In the genomic region with DNA sequence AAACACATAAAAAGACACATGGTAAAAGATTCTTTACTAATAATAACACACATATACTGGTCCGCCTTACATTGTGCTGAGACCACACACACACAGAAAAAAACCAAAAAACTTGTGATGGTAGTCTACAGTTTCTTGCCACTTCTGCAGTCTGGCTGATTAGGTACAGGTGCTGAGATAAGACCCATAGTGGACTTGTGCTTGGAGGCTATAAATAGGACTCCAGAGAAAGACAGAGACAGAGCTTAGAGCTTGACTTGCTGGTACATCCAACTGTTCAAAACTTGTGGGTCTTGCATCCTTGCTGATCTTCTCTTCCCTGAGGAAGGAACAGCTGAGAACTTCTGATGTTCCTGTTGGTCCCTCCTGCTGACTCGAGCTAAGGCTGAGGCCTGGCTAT, we compare ENCODE assay signal across 29 mouse cellular contexts. TPM values are rescaled to one million over a fixed set of nuclear protein-coding genes. Genes with fewer than 3 reads are reported as not detected.
DNase-seq lines count a peak whose midpoint lies in the region; ATAC-seq and TF ChIP-seq lines count a peak whose summit lies in the region.
"Had no signal": no experiment of that assay in that cellular context is flagged by ENCODE, and none has a peak within 500 bp of the region (broad histone marks: within the 10 kb centered on the region; RNA-seq: fewer than 3 reads in every experiment).

No protein-coding gene starts in this region.

- peaks cover 13% of the 10 kb centered on the region for H3K4me1 ChIP-seq in heart, embryonic 11.5 days (ENCODE audit: control insufficient read depth, insufficient read depth, low read length)
- H3K4me1 ChIP-seq in hindbrain, embryonic 14.5 days (replicated peaks; ENCODE audit: control insufficient read depth, insufficient read depth, low read length), result peaks cover 9% of the 10 kb centered on the region
- peaks cover 16% of the 10 kb centered on the region for H3K4me1 ChIP-seq in hindbrain, embryonic 12.5 days
- H3K4me1 ChIP-seq in G1E (ENCODE audit: insufficient read depth, low read depth, low read length), result peaks cover 63% of the 10 kb centered on the region
- H3K4me1 ChIP-seq in liver, embryonic 13.5 days (replicated peaks), result peaks cover 49% of the 10 kb centered on the region
- peaks cover 10% of the 10 kb centered on the region for H3K4me1 ChIP-seq in intestine, embryonic 15.5 days (replicated peaks)
- H3K4me1 ChIP-seq in cerebellum, adult 2 months (ENCODE audit: control insufficient read depth, insufficient read depth, low read length), result peaks cover 8% of the 10 kb centered on the region; the same call in 1 of the 2 replicates

- no peak overlapping the region for H3K27ac ChIP-seq in heart, embryonic 11.5 days (ENCODE audit: low read depth, low read length)
- H3K27ac ChIP-seq in hindbrain, embryonic 14.5 days, result no peak overlapping the region
- H3K27ac ChIP-seq in hindbrain, embryonic 12.5 days, result no peak overlapping the region
- H3K27ac ChIP-seq in liver, embryonic 13.5 days, result no peak overlapping the region
- no peak overlapping the region for H3K27ac ChIP-seq in intestine, embryonic 15.5 days
- H3K27ac ChIP-seq in cerebellum, adult 2 months (ENCODE audit: insufficient read depth, low read length), result no peak overlapping the region
- H3K27ac ChIP-seq: forebrain, embryonic 12.5 days; hindbrain, embryonic 13.5 days; kidney, embryonic 15.5 days; limb, embryonic 15.5 days; midbrain, embryonic 15.5 days; stomach, postnatal 0 days had no signal

- H3K27me3 ChIP-seq in heart, embryonic 11.5 days (ENCODE audit: control insufficient read depth, insufficient read depth, low read length), result no peaks in the 10 kb centered on the region; the same call in 1 of the 2 replicates
- H3K27me3 ChIP-seq in hindbrain, embryonic 14.5 days (ENCODE audit: control insufficient read depth, insufficient read depth, low read length), result peaks cover 3% of the 10 kb centered on the region; the same call in 1 of the 2 replicates
- peaks cover 19% of the 10 kb centered on the region for H3K27me3 ChIP-seq in hindbrain, embryonic 12.5 days
- peaks cover 4% of the 10 kb centered on the region; the same call in 1 of the 2 replicates for H3K27me3 ChIP-seq in G1E (ENCODE audit: insufficient read depth, low read length)
- H3K27me3 ChIP-seq in liver, embryonic 13.5 days, result no peaks in the 10 kb centered on the region
- peaks cover 5% of the 10 kb centered on the region for H3K27me3 ChIP-seq in intestine, embryonic 15.5 days (replicated peaks)
- H3K27me3 ChIP-seq in cerebellum, adult 2 months (ENCODE audit: control insufficient read depth, insufficient read depth, low read length), result no peaks in the 10 kb centered on the region

- no peak for TF ChIP-seq POLR2A in cerebellum, adult 2 months (IDR thresholded peaks at IDR 0.05; ENCODE audit: borderline replicate concordance, insufficient read depth, low read length)

- intact Hi-C loops in heart, postnatal 10 days (cut with DNase I), result no loop called here

- DNase-seq in heart, postnatal 10 days, result no peak
- DNase-seq in hindbrain, embryonic 14.5 days (ENCODE audit: low spot score), result no peak
- no peak for DNase-seq in G1E (ENCODE audit: low spot score)
- DNase-seq in liver, embryonic 13.5 days, result no peak
- DNase-seq in cerebellum, adult 2 months, result no peak
- DNase-seq: adrenal gland, postnatal 25 days; cerebellum, adult 11-12 months; cerebellum, postnatal 10 days; gastrocnemius, postnatal 10 days; kidney, adult 18-20 months; kidney, postnatal 25 days; lung, embryonic 14.5 days; lung, postnatal 14 days; right cerebral cortex, adult 18-20 months; right cerebral cortex, postnatal 4 days; thymus, adult 18-20 months; thymus, postnatal 25 days had no signal

- WGBS in heart, embryonic 11.5 days (ENCODE audit: insufficient replicate concordance), result 73% methylated on average over 2 of the region's 2 CpGs
- 97% methylated on average over 2 of the region's 2 CpGs for WGBS in hindbrain, embryonic 14.5 days
- 90% methylated on average over 2 of the region's 2 CpGs for WGBS in hindbrain, embryonic 12.5 days
- 31% methylated on average over 2 of the region's 2 CpGs for WGBS in liver, embryonic 13.5 days (ENCODE audit: insufficient replicate concordance)
- 83% methylated on average over 2 of the region's 2 CpGs for WGBS in intestine, embryonic 15.5 days
- WGBS in cerebellum, adult 2 months, result 92% methylated on average over 2 of the region's 2 CpGs

- peak overlapping the region; percentile 31 for H3K4me2 ChIP-seq in heart, embryonic 11.5 days
- H3K4me2 ChIP-seq in hindbrain, embryonic 14.5 days (replicated peaks), result peak overlapping the region; percentile 74; the same call in 1 of the 2 replicates
- H3K4me2 ChIP-seq in hindbrain, embryonic 12.5 days (replicated peaks), result no peak overlapping the region
- H3K4me2 ChIP-seq in liver, embryonic 13.5 days, result peak overlapping the region; percentile 97
- no peak overlapping the region for H3K4me2 ChIP-seq in intestine, embryonic 15.5 days (replicated peaks)

- H3K36me3 ChIP-seq in heart, embryonic 11.5 days (ENCODE audit: control insufficient read depth, insufficient read depth, low read length), result peaks cover 11% of the 10 kb centered on the region
- H3K36me3 ChIP-seq in hindbrain, embryonic 14.5 days (replicated peaks; ENCODE audit: control insufficient read depth, insufficient read depth), result peaks cover 10% of the 10 kb centered on the region
- H3K36me3 ChIP-seq in hindbrain, embryonic 12.5 days, result peaks cover 23% of the 10 kb centered on the region
- peaks cover 34% of the 10 kb centered on the region for H3K36me3 ChIP-seq in G1E (replicated peaks)
- peaks cover 27% of the 10 kb centered on the region for H3K36me3 ChIP-seq in liver, embryonic 13.5 days
- H3K36me3 ChIP-seq in intestine, embryonic 15.5 days, result peaks cover 7% of the 10 kb centered on the region; the same call in 1 of the 2 replicates

- H3K9me3 ChIP-seq in heart, embryonic 11.5 days (replicated peaks; ENCODE audit: control insufficient read depth, low read length), result no peaks in the 10 kb centered on the region
- no peaks in the 10 kb centered on the region for H3K9me3 ChIP-seq in hindbrain, embryonic 14.5 days (ENCODE audit: control insufficient read depth, low read length)
- no peaks in the 10 kb centered on the region for H3K9me3 ChIP-seq in hindbrain, embryonic 12.5 days (replicated peaks)
- H3K9me3 ChIP-seq in G1E (replicated peaks), result no peaks in the 10 kb centered on the region
- H3K9me3 ChIP-seq in liver, embryonic 13.5 days (replicated peaks), result no peaks in the 10 kb centered on the region
- no peaks in the 10 kb centered on the region for H3K9me3 ChIP-seq in intestine, embryonic 15.5 days
- H3K9me3 ChIP-seq: forebrain, embryonic 12.5 days; hindbrain, embryonic 13.5 days; kidney, embryonic 15.5 days; limb, embryonic 15.5 days; midbrain, embryonic 10.5 days; midbrain, embryonic 15.5 days had no signal

- ATAC-seq in heart, embryonic 11.5 days (replicated peaks; ENCODE audit: insufficient number of reproducible peaks, low FRiP score, low TSS enrichment), result no peak
- no peak for ATAC-seq in hindbrain, embryonic 14.5 days (ENCODE audit: low FRiP score)
- no peak for ATAC-seq in hindbrain, embryonic 12.5 days (ENCODE audit: low FRiP score)
- no peak for ATAC-seq in G1E (ENCODE audit: extremely low read depth, insufficient number of reproducible peaks, low FRiP score, poor library complexity, severe bottlenecking)
- ATAC-seq in liver, embryonic 13.5 days (ENCODE audit: low read depth), result no peak
- ATAC-seq in intestine, embryonic 15.5 days, result no peak
- ATAC-seq: inflammation-experienced regulatory T-cells, adult 6 months; midbrain, embryonic 15.5 days had no signal

- 0 out of 2 replicates have a peak overlapping the region, but pooled peaks have one; percentile 82 for H3K4me3 ChIP-seq in heart, embryonic 11.5 days (ENCODE audit: low read depth, low read length)
- no peak overlapping the region for H3K4me3 ChIP-seq in hindbrain, embryonic 14.5 days (replicated peaks; ENCODE audit: low read length)
- H3K4me3 ChIP-seq in hindbrain, embryonic 12.5 days, result no peak overlapping the region
- peak overlapping the region; percentile 27; the same call in 1 of the 2 replicates for H3K4me3 ChIP-seq in G1E (ENCODE audit: low read depth, low read length)
- peak overlapping the region; percentile 80; the same call in 1 of the 2 replicates for H3K4me3 ChIP-seq in liver, embryonic 13.5 days (replicated peaks)
- H3K4me3 ChIP-seq in intestine, embryonic 15.5 days (replicated peaks), result no peak overlapping the region
- no peak overlapping the region for H3K4me3 ChIP-seq in cerebellum, adult 2 months (replicated peaks; ENCODE audit: insufficient read depth, low read depth, low read length)

- no peak overlapping the region for H3K9ac ChIP-seq in heart, embryonic 11.5 days (ENCODE audit: low read depth, low read length)
- H3K9ac ChIP-seq in hindbrain, embryonic 14.5 days, result no peak overlapping the region
- no peak overlapping the region for H3K9ac ChIP-seq in hindbrain, embryonic 12.5 days
- peak overlapping the region; percentile 89; the same call in 1 of the 2 replicates for H3K9ac ChIP-seq in liver, embryonic 13.5 days
- H3K9ac ChIP-seq in intestine, embryonic 15.5 days, result no peak overlapping the region

- TF ChIP-seq CTCF in G1E (IDR thresholded peaks at IDR 0.05; ENCODE audit: low read depth, low read length), result no peak
- TF ChIP-seq CTCF in cerebellum, adult 2 months (IDR thresholded peaks at IDR 0.05; ENCODE audit: borderline replicate concordance, insufficient read depth, low read depth, low read length), result no peak

RNA-seq across cellular contexts. Expression of a gene that starts 1.8 kb away (rescaled TPM):
- polyA plus RNA-seq in heart, embryonic 11.5 days (2014; fragmentation: Nextera tagmentation; extraction: Ambion mirVana), result 26.0 and 31.1 TPM in 2 replicates
- total RNA-seq in heart, postnatal 10 days (2021), result 10 to 100 TPM; 31.0 to 32.3 TPM
- 49.6 and 51.4 TPM in 2 replicates for polyA plus RNA-seq in hindbrain, embryonic 14.5 days (2014; fragmentation: Nextera tagmentation; extraction: Ambion mirVana)
- polyA plus RNA-seq in hindbrain, embryonic 12.5 days (2016; fragmentation: Nextera tagmentation; extraction: Ambion mirVana), result 60.5 and 60.8 TPM in 2 replicates
- total RNA-seq in G1E (2014; fragmentation: Nextera tagmentation) (26.3 and 29.6 TPM in 2 replicates), G1E (2017) (8.7 and 9.5 TPM in 2 replicates)
- polyA plus RNA-seq in G1E (2012), result 135 and 147 TPM in 2 replicates
- 17.7 and 19.0 TPM in 2 replicates for polyA plus RNA-seq in liver, embryonic 13.5 days (2015; fragmentation: Nextera tagmentation; extraction: Ambion mirVana)
- polyA plus RNA-seq in intestine, embryonic 15.5 days (2015; fragmentation: Nextera tagmentation; extraction: Ambion mirVana), result 36.7 and 38.6 TPM in 2 replicates
- polyA plus RNA-seq in cerebellum, adult 2 months (2012; rRNA removed), result 53.4 and 53.7 TPM in 2 replicates

RNA-seq across cellular contexts. Expression of a gene that starts 10.3 kb away (rescaled TPM):
- 2,782 and 3,146 TPM in 2 replicates for polyA plus RNA-seq in heart, embryonic 11.5 days (2014; fragmentation: Nextera tagmentation; extraction: Ambion mirVana)
- 1,000 to 10,000 TPM; 1,171 to 1,193 TPM for total RNA-seq in heart, postnatal 10 days (2021)
- 2,214 and 2,704 TPM in 2 replicates for polyA plus RNA-seq in hindbrain, embryonic 14.5 days (2014; fragmentation: Nextera tagmentation; extraction: Ambion mirVana)
- 2,266 and 2,767 TPM in 2 replicates for polyA plus RNA-seq in hindbrain, embryonic 12.5 days (2016; fragmentation: Nextera tagmentation; extraction: Ambion mirVana)
- total RNA-seq in G1E (2014; fragmentation: Nextera tagmentation), result 12,197 and 12,967 TPM in 2 replicates
- total RNA-seq in G1E (2017), result 1,575 and 1,810 TPM in 2 replicates
- 3,365 and 5,482 TPM in 2 replicates for polyA plus RNA-seq in G1E (2012)
- 2,606 and 3,100 TPM in 2 replicates for polyA plus RNA-seq in liver, embryonic 13.5 days (2015; fragmentation: Nextera tagmentation; extraction: Ambion mirVana)
- 4,170 and 4,400 TPM in 2 replicates for polyA plus RNA-seq in intestine, embryonic 15.5 days (2015; fragmentation: Nextera tagmentation; extraction: Ambion mirVana)
- 1,458 and 1,510 TPM in 2 replicates for polyA plus RNA-seq in cerebellum, adult 2 months (2012; rRNA removed)

RNA-seq across cellular contexts. Expression of a gene that starts 15.0 kb away (rescaled TPM):
- 0.06 TPM in 1 of 2 replicates, not detected in the other for polyA plus RNA-seq in heart, embryonic 11.5 days (2014; fragmentation: Nextera tagmentation; extraction: Ambion mirVana)
- under 1 TPM in 1 of 2 experiments, not detected in 1; 0.10 TPM for total RNA-seq in heart, postnatal 10 days (2021)
- polyA plus RNA-seq in hindbrain, embryonic 14.5 days (2014; fragmentation: Nextera tagmentation; extraction: Ambion mirVana), result 1.5 and 1.8 TPM in 2 replicates
- 0.25 and 0.68 TPM in 2 replicates for polyA plus RNA-seq in hindbrain, embryonic 12.5 days (2016; fragmentation: Nextera tagmentation; extraction: Ambion mirVana)
- total RNA-seq in G1E (2014; fragmentation: Nextera tagmentation) (not detected in 2 replicates), G1E (2017) (0.06 TPM in 1 of 2 replicates, not detected in the other)
- polyA plus RNA-seq in G1E (2012), result 0.26 and 0.28 TPM in 2 replicates
- 0.03 TPM in 2 replicates for polyA plus RNA-seq in liver, embryonic 13.5 days (2015; fragmentation: Nextera tagmentation; extraction: Ambion mirVana)
- 0.34 and 0.40 TPM in 2 replicates for polyA plus RNA-seq in intestine, embryonic 15.5 days (2015; fragmentation: Nextera tagmentation; extraction: Ambion mirVana)
- polyA plus RNA-seq in cerebellum, adult 2 months (2012; rRNA removed), result 6.7 and 6.9 TPM in 2 replicates
- total RNA-seq: adrenal gland, adult 18-20 months had no signal
- polyA plus RNA-seq: inflammation-experienced regulatory T-cells, adult 6 months had no signal

RNA-seq across cellular contexts. Expression of a gene that starts 33.8 kb away (rescaled TPM):
- 102 and 109 TPM in 2 replicates for polyA plus RNA-seq in heart, embryonic 11.5 days (2014; fragmentation: Nextera tagmentation; extraction: Ambion mirVana)
- total RNA-seq in heart, postnatal 10 days (2021), result 10 to 100 TPM; 40.9 to 41.1 TPM
- 155 and 158 TPM in 2 replicates for polyA plus RNA-seq in hindbrain, embryonic 14.5 days (2014; fragmentation: Nextera tagmentation; extraction: Ambion mirVana)
- polyA plus RNA-seq in hindbrain, embryonic 12.5 days (2016; fragmentation: Nextera tagmentation; extraction: Ambion mirVana), result 131 and 139 TPM in 2 replicates
- total RNA-seq in G1E (2014; fragmentation: Nextera tagmentation) (17.0 and 18.9 TPM in 2 replicates), G1E (2017) (16.1 and 16.7 TPM in 2 replicates)
- polyA plus RNA-seq in G1E (2012), result 171 and 172 TPM in 2 replicates
- polyA plus RNA-seq in liver, embryonic 13.5 days (2015; fragmentation: Nextera tagmentation; extraction: Ambion mirVana), result 70.9 and 76.5 TPM in 2 replicates
- polyA plus RNA-seq in intestine, embryonic 15.5 days (2015; fragmentation: Nextera tagmentation; extraction: Ambion mirVana), result 89.4 and 90.7 TPM in 2 replicates
- polyA plus RNA-seq in cerebellum, adult 2 months (2012; rRNA removed), result 123 and 145 TPM in 2 replicates

RNA-seq across cellular contexts. Expression of a gene that starts 44.5 kb away (rescaled TPM):
- 0.55 and 1.1 TPM in 2 replicates for polyA plus RNA-seq in heart, embryonic 11.5 days (2014; fragmentation: Nextera tagmentation; extraction: Ambion mirVana)
- 1 to 10 TPM; 3.1 to 3.7 TPM for total RNA-seq in heart, postnatal 10 days (2021)
- 10.0 and 14.3 TPM in 2 replicates for polyA plus RNA-seq in hindbrain, embryonic 14.5 days (2014; fragmentation: Nextera tagmentation; extraction: Ambion mirVana)
- 22.1 and 23.8 TPM in 2 replicates for polyA plus RNA-seq in hindbrain, embryonic 12.5 days (2016; fragmentation: Nextera tagmentation; extraction: Ambion mirVana)
- not detected in 2 replicates for total RNA-seq in G1E (2014; fragmentation: Nextera tagmentation)
- 0.12 and 0.22 TPM in 2 replicates for total RNA-seq in G1E (2017)
- polyA plus RNA-seq in G1E (2012), result 0.02 and 0.03 TPM in 2 replicates
- polyA plus RNA-seq in liver, embryonic 13.5 days (2015; fragmentation: Nextera tagmentation; extraction: Ambion mirVana), result 0.29 and 0.44 TPM in 2 replicates
- polyA plus RNA-seq in intestine, embryonic 15.5 days (2015; fragmentation: Nextera tagmentation; extraction: Ambion mirVana), result 2.0 TPM in 2 replicates
- polyA plus RNA-seq in cerebellum, adult 2 months (2012; rRNA removed), result 19.4 and 22.1 TPM in 2 replicates
- polyA plus RNA-seq: inflammation-experienced regulatory T-cells, adult 6 months had no signal

Comparison
In these comparisons a context has a peak if more than half of its experiments do, and no peak if none do; other contexts are left out.
1. H3K4me2 ChIP-seq: peak in heart, embryonic 11.5 days (single experiment), hindbrain, embryonic 14.5 days (single experiment) and liver, embryonic 13.5 days (single experiment); none in hindbrain, embryonic 12.5 days (single experiment) and intestine, embryonic 15.5 days (single experiment).
2. H3K4me3 ChIP-seq: peak in heart, embryonic 11.5 days (single experiment), G1E (single experiment) and liver, embryonic 13.5 days (single experiment); none in hindbrain, embryonic 14.5 days (single experiment), hindbrain, embryonic 12.5 days (single experiment), intestine, embryonic 15.5 days (single experiment) and cerebellum, adult 2 months (single experiment).